Mouse (Mus musculus): ENCODE data around the gene Ino80b. TPM values are rescaled to one million over a fixed set of nuclear protein-coding genes. Genes with fewer than 3 reads are reported as not detected.

Gene Ino80b
- polyA plus RNA-seq, 1 experiment from 2014 or later, result 15.9 TPM

GRCm38 (mm10) chr6:83115011-83115671, 10.1 kb downstream of the Ino80b start, which contains the start of gene Mogs:
Gene Mogs, plus strand, starts transcription at chr6:83115496.
- peak; percentile 89 for ATAC-seq (replicated peaks; ENCODE audit: low FRiP score)
- 1% methylated on average over 58 of the region's 58 CpGs for WGBS
- peaks cover 58% of the 10 kb centered on the region for H3K4me1 ChIP-seq

GRCm38 (mm10) chr6:83111510-83112136, 13.6 kb downstream of the Ino80b start:
- Histone ChIP-seq H3K9me3 (replicated peaks) (no peaks in the 10 kb centered on the region), H3K27me3 (no peaks in the 10 kb centered on the region), H3K4me1 (peaks cover 45% of the 10 kb centered on the region), H3K27ac (no peak overlapping the region), H3K4me3 (replicated peaks) (no peak overlapping the region), H3K36me3 (peaks cover 20% of the 10 kb centered on the region), H3K9ac (no peak overlapping the region), H3K4me2 (no peak overlapping the region)
- WGBS, result 94% methylated on average over 4 of the region's 4 CpGs
- no peak for ATAC-seq (replicated peaks; ENCODE audit: low FRiP score)

More at GRCm38 (mm10) chr6:83115011-83115671, 10.1 kb downstream of the Ino80b start, which contains the start of gene Mogs:
- peak within 1 kb of the TSS; percentile 92 for H3K4me3 ChIP-seq (replicated peaks)
- H3K9ac ChIP-seq, result peak within 1 kb of the TSS; percentile 88
- H3K4me2 ChIP-seq, result peak within 1 kb of the TSS; percentile 93
- peak within 1 kb of the TSS; percentile 90 for H3K27ac ChIP-seq
- peaks cover 42% of the 10 kb centered on the region for H3K36me3 ChIP-seq
- no peaks in the 10 kb centered on the region for H3K9me3 ChIP-seq (replicated peaks)
- H3K27me3 ChIP-seq, result no peaks in the 10 kb centered on the region

- ATAC-seq (replicated peaks; ENCODE audit: low FRiP score), result peak; percentile 88
- no peaks in the 10 kb centered on the region for H3K27me3 ChIP-seq
- H3K4me1 ChIP-seq, result peaks cover 26% of the 10 kb centered on the region
- H3K36me3 ChIP-seq, result peaks cover 31% of the 10 kb centered on the region
- peak within 1 kb of the TSS; percentile 89 for H3K27ac ChIP-seq
- peak within 1 kb of the TSS; percentile 76 for H3K4me3 ChIP-seq (replicated peaks)
- peak within 1 kb of the TSS; percentile 90 for H3K9ac ChIP-seq
- H3K4me2 ChIP-seq, result peak within 1 kb of the TSS; percentile 88
- H3K9me3 ChIP-seq (replicated peaks), result no peaks in the 10 kb centered on the region
- under 1% methylated on average over 76 of the region's 76 CpGs for WGBS
These were observed 16.2 kb downstream of the Ino80b start, which contains the start of gene Mrpl53 for GRCm38 (mm10) chr6:83108762-83109668. Gene Mrpl53, plus strand, starts transcription at chr6:83109040.

- Histone ChIP-seq H3K4me3 (replicated peaks) (peak overlapping the region; percentile 76; the same call in 1 of the 2 replicates), H3K9ac (peak overlapping the region; percentile 90; the same call in 1 of the 2 replicates), H3K36me3 (peaks cover 31% of the 10 kb centered on the region), H3K4me1 (peaks cover 34% of the 10 kb centered on the region), H3K4me2 (peak overlapping the region; percentile 88), H3K9me3 (replicated peaks) (no peaks in the 10 kb centered on the region), H3K27me3 (no peaks in the 10 kb centered on the region), H3K27ac (0 out of 2 replicates have a peak overlapping the region, but pooled peaks have one; percentile 89)
- WGBS, result 37% methylated on average over 13 of the region's 13 CpGs
- 0 out of 2 replicates have a peak, but pooled peaks have one; percentile 30 for ATAC-seq (replicated peaks; ENCODE audit: low FRiP score)
These were observed 17.4 kb downstream of the Ino80b start for GRCm38 (mm10) chr6:83107566-83108400.

DNA sequence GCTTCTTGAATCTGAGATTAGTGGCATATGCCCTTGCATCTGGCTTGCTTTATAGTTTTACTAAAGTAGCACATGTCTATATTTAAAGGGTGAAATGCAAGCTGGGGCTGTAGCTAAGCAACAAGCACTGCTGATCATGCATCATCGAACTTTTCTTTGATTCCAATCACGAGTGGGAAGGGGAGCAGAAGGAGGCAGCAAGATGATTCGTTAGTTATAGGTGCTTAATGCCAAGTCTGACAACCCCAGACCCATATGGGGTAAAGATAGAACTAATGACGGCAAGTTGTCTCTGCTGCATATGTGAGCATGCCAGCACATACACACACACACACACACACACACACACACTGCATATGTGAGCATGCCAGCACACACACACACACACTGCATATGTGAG, 21.1 kb downstream of the Ino80b start:
- Histone ChIP-seq H3K4me1 (peaks cover 37% of the 10 kb centered on the region), H3K27ac (no peak overlapping the region), H3K9ac (no peak overlapping the region), H3K36me3 (peaks cover 21% of the 10 kb centered on the region), H3K4me3 (replicated peaks) (no peak overlapping the region), H3K27me3 (no peaks in the 10 kb centered on the region), H3K9me3 (replicated peaks) (no peaks in the 10 kb centered on the region), H3K4me2 (no peak overlapping the region)
- ATAC-seq (replicated peaks; ENCODE audit: low FRiP score), result no peak
- WGBS, result 76% methylated on average over 4 of the region's 4 CpGs

DNA sequence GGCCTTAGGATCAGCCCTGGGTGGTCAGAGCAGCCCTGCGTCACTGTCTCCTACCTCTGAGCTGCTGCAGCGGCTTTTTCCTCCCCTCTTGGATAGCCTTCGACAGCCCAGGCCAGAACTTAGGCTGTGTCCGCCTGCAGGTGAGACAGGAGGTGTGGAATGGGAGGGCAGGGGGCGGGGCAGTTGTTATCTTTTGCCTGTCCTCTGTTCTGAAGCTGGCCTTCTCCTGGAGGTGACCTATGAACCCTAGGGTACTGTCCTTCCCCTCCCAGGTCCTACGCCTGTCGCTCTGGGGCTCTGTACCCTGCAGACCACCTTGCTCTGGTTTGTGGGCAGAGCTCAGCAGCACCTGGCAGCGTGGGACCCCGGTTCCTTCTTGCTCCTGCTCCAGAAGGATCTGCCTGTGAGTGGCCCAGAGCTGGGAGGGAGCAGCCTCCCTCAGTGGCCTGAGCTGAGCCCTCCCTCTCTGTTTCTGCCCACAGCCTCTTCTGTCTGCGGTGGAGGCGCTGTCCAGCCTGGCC, 22.0 kb downstream of the Ino80b start:
- peak overlapping the region; percentile 97 for H3K4me2 ChIP-seq
- H3K27me3 ChIP-seq, result no peaks in the 10 kb centered on the region
- 0 out of 2 replicates have a peak overlapping the region, but pooled peaks have one; percentile 80 for H3K4me3 ChIP-seq (replicated peaks)
- H3K36me3 ChIP-seq, result peaks cover 21% of the 10 kb centered on the region
- WGBS, result 57% methylated on average over 11 of the region's 11 CpGs
- ATAC-seq (replicated peaks; ENCODE audit: low FRiP score), result no peak
- no peak overlapping the region for H3K27ac ChIP-seq
- H3K9ac ChIP-seq, result 0 out of 2 replicates have a peak overlapping the region, but pooled peaks have one; percentile 79
- peaks cover 36% of the 10 kb centered on the region for H3K4me1 ChIP-seq
- no peaks in the 10 kb centered on the region for H3K9me3 ChIP-seq (replicated peaks)

DNA sequence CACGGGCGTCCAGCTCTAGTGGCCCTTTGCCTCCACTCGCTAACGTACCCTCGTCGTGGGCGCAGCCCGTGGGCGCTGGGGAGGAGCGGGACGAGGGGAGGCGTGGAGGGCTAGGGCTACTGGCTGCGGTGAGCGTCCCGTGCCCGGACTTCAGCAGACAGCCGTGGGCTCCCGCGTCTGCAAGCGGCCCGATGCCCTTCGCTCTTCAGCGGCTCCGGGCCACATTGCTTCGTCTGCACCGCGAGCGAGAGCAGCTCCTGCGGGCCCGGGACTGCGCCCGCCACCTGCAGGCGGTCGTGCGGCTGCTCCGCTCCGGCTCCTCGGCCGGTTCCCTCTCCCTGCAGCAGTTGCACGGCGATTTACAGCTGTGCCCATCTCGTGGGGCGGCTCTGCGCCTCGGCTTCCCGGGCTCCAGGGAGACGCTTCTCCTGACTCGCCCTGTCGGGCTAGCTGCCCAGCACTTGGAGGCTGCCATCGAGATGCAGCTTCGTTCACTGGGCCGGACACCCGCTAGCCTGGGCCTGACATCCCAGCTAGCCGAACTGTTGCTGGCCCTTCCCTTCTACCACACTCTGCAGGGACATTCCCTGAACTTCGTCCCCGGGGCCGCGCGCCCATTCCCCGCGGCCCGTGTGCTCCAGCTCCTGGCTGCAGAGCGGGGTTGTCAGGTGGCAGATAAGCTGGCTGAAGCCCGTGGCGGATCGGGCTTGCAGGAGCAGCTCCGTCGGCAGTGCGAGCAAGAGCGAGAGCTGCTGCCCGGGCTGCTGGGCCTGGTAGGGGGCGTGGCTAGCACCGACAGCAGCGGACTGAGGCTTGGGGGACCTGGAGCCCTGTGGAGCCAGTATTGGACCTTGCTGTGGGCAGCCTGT, 23.3 kb downstream of the Ino80b start:
- peaks cover 15% of the 10 kb centered on the region for H3K36me3 ChIP-seq
- H3K4me3 ChIP-seq (replicated peaks), result peak overlapping the region; percentile 80
- WGBS, result under 1% methylated on average over 73 of the region's 74 CpGs
- peaks cover 27% of the 10 kb centered on the region for H3K4me1 ChIP-seq
- H3K9me3 ChIP-seq (replicated peaks), result no peaks in the 10 kb centered on the region
- H3K27me3 ChIP-seq, result no peaks in the 10 kb centered on the region
- peak overlapping the region; percentile 79 for H3K9ac ChIP-seq
- peak; percentile 89 for ATAC-seq (replicated peaks; ENCODE audit: low FRiP score)
- peak overlapping the region; percentile 97 for H3K4me2 ChIP-seq
- H3K27ac ChIP-seq, result peak overlapping the region; percentile 89

- Histone ChIP-seq H3K4me2 (peak within 1 kb of the TSS; percentile 97), H3K36me3 (peaks cover 9% of the 10 kb centered on the region), H3K9ac (peak within 1 kb of the TSS; percentile 79), H3K27ac (peak within 1 kb of the TSS; percentile 89), H3K4me1 (peaks cover 27% of the 10 kb centered on the region), H3K4me3 (replicated peaks) (peak within 1 kb of the TSS; percentile 80), H3K9me3 (replicated peaks) (no peaks in the 10 kb centered on the region), H3K27me3 (no peaks in the 10 kb centered on the region)
- whole genome bisulfite sequencing, result under 1% methylated on average over 25 of the region's 25 CpGs
- ATAC-seq (replicated peaks; ENCODE audit: low FRiP score), result peak; percentile 84
These were observed 23.9 kb downstream of the Ino80b start, which contains the start of the genes Ccdc142 and Gm42688 for GRCm38 (mm10) chr6:83101316-83101687. Gene Ccdc142, plus strand, starts transcription at chr6:83101601. Gene Gm42688, plus strand, starts transcription at chr6:83101617.

- no peak overlapping the region for H3K9ac ChIP-seq
- H3K36me3 ChIP-seq, result no peaks in the 10 kb centered on the region
- no peak overlapping the region for H3K4me3 ChIP-seq (replicated peaks)
- peak overlapping the region; percentile 75; the same call in 1 of the 2 replicates for H3K27ac ChIP-seq
- H3K4me2 ChIP-seq, result no peak overlapping the region
- no peaks in the 10 kb centered on the region for H3K9me3 ChIP-seq (replicated peaks)
- H3K4me1 ChIP-seq, result peaks cover 26% of the 10 kb centered on the region
- H3K27me3 ChIP-seq, result no peaks in the 10 kb centered on the region
- no peak for ATAC-seq (replicated peaks; ENCODE audit: low FRiP score)
- WGBS, result 23% methylated on average over 2 of the region's 2 CpGs
These were observed 26.8 kb downstream of the Ino80b start for GRCm38 (mm10) chr6:83098411-83098810.

GRCm38 (mm10) chr6:83095968-83096367, 29.3 kb downstream of the Ino80b start:
- no peak overlapping the region for H3K4me3 ChIP-seq (replicated peaks)
- H3K9me3 ChIP-seq (replicated peaks), result no peaks in the 10 kb centered on the region
- H3K27me3 ChIP-seq, result no peaks in the 10 kb centered on the region
- WGBS, result 51% methylated on average over 6 of the region's 6 CpGs
- H3K4me1 ChIP-seq, result peaks cover 17% of the 10 kb centered on the region
- no peaks in the 10 kb centered on the region for H3K36me3 ChIP-seq
- no peak overlapping the region for H3K4me2 ChIP-seq
- no peak overlapping the region for H3K27ac ChIP-seq
- H3K9ac ChIP-seq, result no peak overlapping the region
- ATAC-seq (replicated peaks; ENCODE audit: low FRiP score), result no peak
